Mouse (Mus musculus): Measurements from ENCODE around the gene Grik2.

GRCm38 (mm10) chr10:49136816-49137215, 651.8 kb downstream of the Grik2 start:
- TF ChIP-seq CTCF (IDR thresholded peaks at IDR 0.05; ENCODE audit: extremely low read depth, insufficient read length, insufficient replicate concordance, low read depth, low read length) (no peak), POLR2A (IDR thresholded peaks at IDR 0.05; ENCODE audit: low read depth, low read length) (no peak)
